Mouse (Mus musculus): Measurements from ENCODE around the gene Nacc2. TPM values are rescaled to one million over a fixed set of nuclear protein-coding genes. Genes with fewer than 3 reads are reported as not detected.

The Nacc2 gene
- polyA plus RNA-seq, 1 experiment: 10.7 TPM

GRCm38 (mm10) chr2:26077068-26077467 lies 46.0 kb downstream of the Nacc2 start:
- no peak overlapping the region for H3K4me3 ChIP-seq (ENCODE audit: extremely low read depth, insufficient read depth, insufficient read length)

GRCm38 (mm10) chr2:26076121-26076520 lies 46.9 kb downstream of the Nacc2 start:
- no peak overlapping the region for H3K4me3 ChIP-seq (ENCODE audit: extremely low read depth, insufficient read depth, insufficient read length)
- no peak for TF ChIP-seq POLR2A (IDR thresholded peaks at IDR 0.05; ENCODE audit: low read depth, low read length)
- no peak for TF ChIP-seq CTCF (IDR thresholded peaks at IDR 0.05; ENCODE audit: extremely low read depth, insufficient read depth, insufficient read length, insufficient replicate concordance)
- H3K4me1 ChIP-seq (ENCODE audit: control insufficient read depth, insufficient read depth, insufficient read length): no peaks in the 10 kb centered on the region
- 88% methylated on average over 2 of the region's 2 CpGs for WGBS
- DNase-seq (ENCODE audit: low read depth in 1 of 2, low spot score in 2 of 2): no peak
- no peaks in the 10 kb centered on the region for H3K27me3 ChIP-seq (ENCODE audit: control insufficient read depth, insufficient read depth, low read length)
- no peaks in the 10 kb centered on the region for H3K36me3 ChIP-seq (ENCODE audit: control insufficient read depth, insufficient read depth, low read length)
- no peak overlapping the region for H3K27ac ChIP-seq (ENCODE audit: insufficient read depth, low read length)

More at GRCm38 (mm10) chr2:26077068-26077467, 46.0 kb downstream of the Nacc2 start:
- DNase-seq (ENCODE audit: low read depth in 1 of 2, low spot score in 2 of 2): no peak
- 88% methylated on average over 4 of the region's 4 CpGs for WGBS
- TF ChIP-seq POLR2A (IDR thresholded peaks at IDR 0.05; ENCODE audit: low read depth, low read length) (no peak), CTCF (IDR thresholded peaks at IDR 0.05; ENCODE audit: extremely low read depth, insufficient read depth, insufficient read length, insufficient replicate concordance) (no peak)
- H3K36me3 ChIP-seq (ENCODE audit: control insufficient read depth, insufficient read depth, low read length): no peaks in the 10 kb centered on the region
- no peaks in the 10 kb centered on the region for H3K27me3 ChIP-seq (ENCODE audit: control insufficient read depth, insufficient read depth, low read length)
- no peaks in the 10 kb centered on the region for H3K4me1 ChIP-seq (ENCODE audit: control insufficient read depth, insufficient read depth, insufficient read length)
- no peak overlapping the region for H3K27ac ChIP-seq (ENCODE audit: insufficient read depth, low read length)

GRCm38 (mm10) chr2:26074551-26074950 lies 48.5 kb downstream of the Nacc2 start:
- H3K27ac ChIP-seq (ENCODE audit: insufficient read depth, low read length): no peak overlapping the region
- DNase-seq (ENCODE audit: low read depth in 1 of 2, low spot score in 2 of 2): no peak
- H3K36me3 ChIP-seq (ENCODE audit: control insufficient read depth, insufficient read depth, low read length): no peaks in the 10 kb centered on the region
- no peaks in the 10 kb centered on the region for H3K4me1 ChIP-seq (ENCODE audit: control insufficient read depth, insufficient read depth, insufficient read length)
- TF ChIP-seq POLR2A (IDR thresholded peaks at IDR 0.05; ENCODE audit: low read depth, low read length): no peak
- TF ChIP-seq CTCF (IDR thresholded peaks at IDR 0.05; ENCODE audit: extremely low read depth, insufficient read depth, insufficient read length, insufficient replicate concordance): no peak
- 91% methylated on average over 5 of the region's 5 CpGs for WGBS
- no peak overlapping the region for H3K4me3 ChIP-seq (ENCODE audit: extremely low read depth, insufficient read depth, insufficient read length)
- no peaks in the 10 kb centered on the region for H3K27me3 ChIP-seq (ENCODE audit: control insufficient read depth, insufficient read depth, low read length)

GRCm38 (mm10) chr2:26068592-26068991 lies 54.4 kb downstream of the Nacc2 start:
- no peak for TF ChIP-seq CTCF (IDR thresholded peaks at IDR 0.05; ENCODE audit: extremely low read depth, insufficient read depth, insufficient read length, insufficient replicate concordance)
- TF ChIP-seq POLR2A (IDR thresholded peaks at IDR 0.05; ENCODE audit: low read depth, low read length): no peak

GRCm38 (mm10) chr2:26068175-26068574 lies 54.8 kb downstream of the Nacc2 start:
- WGBS: 38% methylated on average over 7 of the region's 7 CpGs
- DNase-seq (ENCODE audit: low read depth in 1 of 2, low spot score in 2 of 2): no peak
- no peaks in the 10 kb centered on the region for H3K36me3 ChIP-seq (ENCODE audit: control insufficient read depth, insufficient read depth, low read length)
- H3K27ac ChIP-seq (ENCODE audit: insufficient read depth, low read length): no peak overlapping the region
- H3K4me3 ChIP-seq (ENCODE audit: extremely low read depth, insufficient read depth, insufficient read length): no peak overlapping the region
- no peaks in the 10 kb centered on the region for H3K4me1 ChIP-seq (ENCODE audit: control insufficient read depth, insufficient read depth, insufficient read length)
- TF ChIP-seq POLR2A (IDR thresholded peaks at IDR 0.05; ENCODE audit: low read depth, low read length): no peak
- no peak for TF ChIP-seq CTCF (IDR thresholded peaks at IDR 0.05; ENCODE audit: extremely low read depth, insufficient read depth, insufficient read length, insufficient replicate concordance)
- H3K27me3 ChIP-seq (ENCODE audit: control insufficient read depth, insufficient read depth, low read length): no peaks in the 10 kb centered on the region

More at GRCm38 (mm10) chr2:26068592-26068991, 54.4 kb downstream of the Nacc2 start:
- Histone ChIP-seq H3K27me3 (ENCODE audit: control insufficient read depth, insufficient read depth, low read length) (no peaks in the 10 kb centered on the region), H3K4me3 (ENCODE audit: extremely low read depth, insufficient read depth, insufficient read length) (no peak overlapping the region), H3K27ac (ENCODE audit: insufficient read depth, low read length) (no peak overlapping the region), H3K36me3 (ENCODE audit: control insufficient read depth, insufficient read depth, low read length) (no peaks in the 10 kb centered on the region), H3K4me1 (ENCODE audit: control insufficient read depth, insufficient read depth, insufficient read length) (no peaks in the 10 kb centered on the region)
- no peak for DNase-seq (ENCODE audit: low read depth in 1 of 2, low spot score in 2 of 2)
- WGBS: 100% methylated on average over 1 of the region's 1 CpGs

GRCm38 (mm10) chr2:26066527-26066926 lies 56.5 kb downstream of the Nacc2 start:
- 0 out of 2 replicates have a peak, but pooled peaks cover 3% of the 10 kb centered on the region for H3K4me1 ChIP-seq (ENCODE audit: control insufficient read depth, insufficient read depth, insufficient read length)

GRCm38 (mm10) chr2:26062742-26063427 lies 60.1 kb downstream of the Nacc2 start:
- no peaks in the 10 kb centered on the region for H3K36me3 ChIP-seq (ENCODE audit: control insufficient read depth, insufficient read depth, low read length)
- H3K27me3 ChIP-seq (ENCODE audit: control insufficient read depth, insufficient read depth, low read length): no peaks in the 10 kb centered on the region
- TF ChIP-seq CTCF (IDR thresholded peaks at IDR 0.05; ENCODE audit: extremely low read depth, insufficient read depth, insufficient read length, insufficient replicate concordance) (no peak), POLR2A (IDR thresholded peaks at IDR 0.05; ENCODE audit: low read depth, low read length) (no peak)
- H3K4me1 ChIP-seq (ENCODE audit: control insufficient read depth, insufficient read depth, insufficient read length): 0 out of 2 replicates have a peak, but pooled peaks cover 3% of the 10 kb centered on the region
- DNase-seq (ENCODE audit: low read depth in 1 of 2, low spot score in 2 of 2): no peak
- no peak overlapping the region for H3K4me3 ChIP-seq (ENCODE audit: extremely low read depth, insufficient read depth, insufficient read length)
- no peak overlapping the region for H3K27ac ChIP-seq (ENCODE audit: insufficient read depth, low read length)
- WGBS: 82% methylated on average over 13 of the region's 13 CpGs

More at GRCm38 (mm10) chr2:26066527-26066926, 56.5 kb downstream of the Nacc2 start:
- H3K4me3 ChIP-seq (ENCODE audit: extremely low read depth, insufficient read depth, insufficient read length): no peak overlapping the region
- 87% methylated on average over 14 of the region's 14 CpGs for WGBS
- DNase-seq (ENCODE audit: low read depth in 1 of 2, low spot score in 2 of 2): no peak
- H3K36me3 ChIP-seq (ENCODE audit: control insufficient read depth, insufficient read depth, low read length): no peaks in the 10 kb centered on the region
- H3K27me3 ChIP-seq (ENCODE audit: control insufficient read depth, insufficient read depth, low read length): no peaks in the 10 kb centered on the region
- TF ChIP-seq CTCF (IDR thresholded peaks at IDR 0.05; ENCODE audit: extremely low read depth, insufficient read depth, insufficient read length, insufficient replicate concordance) (no peak), POLR2A (IDR thresholded peaks at IDR 0.05; ENCODE audit: low read depth, low read length) (no peak)
- no peak overlapping the region for H3K27ac ChIP-seq (ENCODE audit: insufficient read depth, low read length)

Measured in spleen, adult 2 months (tissue).